Mouse (Mus musculus) heart, adult 2 months (tissue): ENCODE results near the gene Gns.

Experiments used
- CTCF ChIP-seq: fragments of 200-600 bp; IDR thresholded peaks from 2 replicates; pipeline ENCODE4 v1.8.1; 2022; ENCODE audit warnings: antibody characterized with exemption, mild to moderate bottlenecking, moderate library complexity
- EP300 ChIP-seq: fragments of 200-500 bp; IDR thresholded peaks from 2 replicates; pipeline ENCODE4 v1.6.1; 2011; ENCODE audit warnings: low read depth, low read length, control low read depth; ENCODE audit not compliant: insufficient read depth
- POLR2A ChIP-seq: fragments of 200-500 bp; IDR thresholded peaks from 2 replicates; pipeline ENCODE4 v1.6.1; 2011; ENCODE audit warnings: mild to moderate bottlenecking, low read depth, low read length, control low read depth; ENCODE audit not compliant: insufficient read depth

GRCm38 (mm10) chr10:121436258-121436645 is 71.4 kb downstream of the Gns start:
- TF ChIP-seq POLR2A (no peak), EP300 (no peak), CTCF (no peak)
